Mouse (Mus musculus): ENCODE data around the gene Slc26a1. TPM values are rescaled to one million over a fixed set of nuclear protein-coding genes. Genes with fewer than 3 reads are reported as not detected.

Gene Slc26a1
- polyA plus RNA-seq (2012; rRNA removed), result 0.25 and 0.26 TPM in 2 replicates

- no peak for DNase-seq (ENCODE audit: low read depth)
These were observed at the start of gene Slc26a1 for GRCm38 (mm10) chr5:108675251-108675816. Gene Slc26a1 (minus strand): TSS chr5:108675569.

- DNase-seq (ENCODE audit: low read depth), result no peak
These were observed 48.6 kb upstream of the Slc26a1 start for GRCm38 (mm10) chr5:108724006-108724405.

GRCm38 (mm10) chr5:108719761-108720160 is 44.4 kb upstream of the Slc26a1 start:
- DNase-seq (ENCODE audit: low read depth), result no peak

GRCm38 (mm10) chr5:108718051-108718450 is 42.7 kb upstream of the Slc26a1 start:
- DNase-seq (ENCODE audit: low read depth), result no peak

GRCm38 (mm10) chr5:108715974-108716373 is 40.6 kb upstream of the Slc26a1 start:
- DNase-seq (ENCODE audit: low read depth), result no peak

GRCm38 (mm10) chr5:108714149-108714548 is 38.8 kb upstream of the Slc26a1 start:
- no peak for DNase-seq (ENCODE audit: low read depth)

- DNase-seq (ENCODE audit: low read depth), result no peak
These were observed 38.3 kb upstream of the Slc26a1 start for GRCm38 (mm10) chr5:108713691-108714090.

- no peak for DNase-seq (ENCODE audit: low read depth)
These were observed 37.7 kb upstream of the Slc26a1 start for GRCm38 (mm10) chr5:108713096-108713495.

GRCm38 (mm10) chr5:108711968-108712367 is 36.6 kb upstream of the Slc26a1 start:
- no peak for DNase-seq (ENCODE audit: low read depth)

GRCm38 (mm10) chr5:108708981-108709731 is 33.8 kb upstream of the Slc26a1 start:
- no peak for DNase-seq (ENCODE audit: low read depth)

GRCm38 (mm10) chr5:108708419-108708818 is 33.0 kb upstream of the Slc26a1 start:
- DNase-seq (ENCODE audit: low read depth), result no peak

GRCm38 (mm10) chr5:108707758-108708157 is 32.4 kb upstream of the Slc26a1 start:
- no peak for DNase-seq (ENCODE audit: low read depth)

- no peak for DNase-seq (ENCODE audit: low read depth)
These were observed 28.6 kb upstream of the Slc26a1 start for GRCm38 (mm10) chr5:108703754-108704626.

GRCm38 (mm10) chr5:108701341-108702021 is 26.1 kb upstream of the Slc26a1 start:
- no peak for DNase-seq (ENCODE audit: low read depth)

- no peak for DNase-seq (ENCODE audit: low read depth)
These were observed 25.0 kb upstream of the Slc26a1 start for GRCm38 (mm10) chr5:108700346-108700745.

GRCm38 (mm10) chr5:108697341-108697753 is 22.0 kb upstream of the Slc26a1 start:
- no peak for DNase-seq (ENCODE audit: low read depth)

GRCm38 (mm10) chr5:108696542-108696941 is 21.2 kb upstream of the Slc26a1 start:
- DNase-seq (ENCODE audit: low read depth), result no peak

GRCm38 (mm10) chr5:108695861-108696260 is 20.5 kb upstream of the Slc26a1 start:
- DNase-seq (ENCODE audit: low read depth), result no peak

- DNase-seq (ENCODE audit: low read depth), result no peak
These were observed 19.2 kb upstream of the Slc26a1 start for GRCm38 (mm10) chr5:108694352-108695261.

- no peak for DNase-seq (ENCODE audit: low read depth)
These were observed 18.5 kb upstream of the Slc26a1 start for GRCm38 (mm10) chr5:108693872-108694288.

- DNase-seq (ENCODE audit: low read depth), result no peak
These were observed 16.9 kb upstream of the Slc26a1 start, which contains the start of gene Fgfrl1 for GRCm38 (mm10) chr5:108692271-108692670. Gene Fgfrl1 (plus strand): TSS chr5:108692382.

Data from gonadal fat pad, adult 2 months (tissue).